Mouse (Mus musculus): Measurements from ENCODE around the gene Notch1. TPM values are rescaled to one million over a fixed set of nuclear protein-coding genes. Genes with fewer than 3 reads are reported as not detected.

The Notch1 gene
- polyA plus RNA-seq, 1 experiment = 16.1 TPM

DNA sequence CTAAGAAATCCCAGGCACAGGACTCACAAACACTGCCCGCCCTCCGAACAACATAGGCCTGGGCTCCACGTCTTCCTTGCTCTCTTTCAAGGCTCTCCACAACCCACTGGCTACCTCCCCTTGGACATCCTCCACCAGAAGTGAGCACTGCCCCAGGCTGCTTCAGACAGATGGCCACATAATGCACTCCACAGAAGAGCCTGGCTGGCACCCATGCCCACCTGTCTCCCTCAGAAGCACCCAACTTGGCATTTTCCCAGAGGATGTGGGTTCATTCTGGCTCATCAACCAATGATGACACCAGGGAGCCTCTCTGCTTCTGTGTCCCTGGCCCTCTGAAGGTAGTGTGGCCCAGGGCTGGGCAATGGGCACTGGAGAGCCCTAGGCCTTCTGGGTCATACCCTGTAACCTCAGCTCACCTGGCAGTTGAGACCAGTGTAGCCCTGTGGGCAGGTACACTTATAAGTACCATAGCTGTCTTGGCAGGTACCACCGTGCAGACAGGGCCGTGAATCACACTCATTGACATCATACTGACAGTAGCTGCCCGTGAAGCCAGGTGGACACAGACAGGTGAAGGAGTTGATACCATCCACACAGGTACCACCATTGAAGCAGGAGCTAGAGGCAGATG is 44.7 kb downstream of the Notch1 start:
- H3K27me3 ChIP-seq (replicated peaks; ENCODE audit: control insufficient read depth, insufficient read depth, low read length) = no peaks in the 10 kb centered on the region
- TF ChIP-seq CTCF (conservative IDR thresholded peaks at IDR 0.05; ENCODE audit: insufficient read depth, insufficient read length, low read depth, low read length) (no peak), POLR2A (IDR thresholded peaks at IDR 0.05; ENCODE audit: low read depth, low read length) (no peak)
- 86% methylated on average over 6 of the region's 6 CpGs for WGBS
- DNase-seq = no peak
- no peaks in the 10 kb centered on the region for H3K36me3 ChIP-seq (ENCODE audit: control insufficient read depth, insufficient read depth, low read length)
- H3K4me1 ChIP-seq (ENCODE audit: control insufficient read depth, insufficient read depth, low read length) = no peaks in the 10 kb centered on the region
- no peak overlapping the region for H3K27ac ChIP-seq (ENCODE audit: insufficient read depth, low read depth, low read length)
- no peak overlapping the region for H3K4me3 ChIP-seq (ENCODE audit: insufficient read depth, low read depth, low read length)

- TF ChIP-seq POLR2A (IDR thresholded peaks at IDR 0.05; ENCODE audit: low read depth, low read length) = no peak
- no peak for TF ChIP-seq CTCF (conservative IDR thresholded peaks at IDR 0.05; ENCODE audit: insufficient read depth, insufficient read length, low read depth, low read length)
- DNase-seq = no peak
- Histone ChIP-seq H3K4me3 (ENCODE audit: insufficient read depth, low read depth, low read length) (no peak overlapping the region), H3K27me3 (replicated peaks; ENCODE audit: control insufficient read depth, insufficient read depth, low read length) (no peaks in the 10 kb centered on the region), H3K27ac (ENCODE audit: insufficient read depth, low read depth, low read length) (no peak overlapping the region), H3K4me1 (ENCODE audit: control insufficient read depth, insufficient read depth, low read length) (no peaks in the 10 kb centered on the region), H3K36me3 (ENCODE audit: control insufficient read depth, insufficient read depth, low read length) (no peaks in the 10 kb centered on the region)
- 92% methylated on average over 17 of the region's 17 CpGs for WGBS
Measured at GRCm38 (mm10) chr2:26470967-26471366, 45.5 kb downstream of the Notch1 start.

- H3K4me1 ChIP-seq (ENCODE audit: control insufficient read depth, insufficient read depth, low read length) = 0 out of 2 replicates have a peak, but pooled peaks cover under 1% of the 10 kb centered on the region
- H3K27ac ChIP-seq (ENCODE audit: insufficient read depth, low read depth, low read length) = no peak overlapping the region
- TF ChIP-seq POLR2A (IDR thresholded peaks at IDR 0.05; ENCODE audit: low read depth, low read length) (no peak), CTCF (conservative IDR thresholded peaks at IDR 0.05; ENCODE audit: insufficient read depth, insufficient read length, low read depth, low read length) (no peak)
- H3K4me3 ChIP-seq (ENCODE audit: insufficient read depth, low read depth, low read length) = no peak overlapping the region
- H3K36me3 ChIP-seq (ENCODE audit: control insufficient read depth, insufficient read depth, low read length) = no peaks in the 10 kb centered on the region
- H3K27me3 ChIP-seq (replicated peaks; ENCODE audit: control insufficient read depth, insufficient read depth, low read length) = no peaks in the 10 kb centered on the region
- no peak for DNase-seq
- 91% methylated on average over 15 of the region's 15 CpGs for WGBS
Measured at GRCm38 (mm10) chr2:26468376-26468775, 48.1 kb downstream of the Notch1 start.

- DNase-seq = peak; percentile 76
- Histone ChIP-seq H3K27ac (ENCODE audit: insufficient read depth, low read depth, low read length) (peak overlapping the region; percentile 58; the same call in 1 of the 2 replicates), H3K4me3 (ENCODE audit: insufficient read depth, low read depth, low read length) (no peak overlapping the region), H3K36me3 (ENCODE audit: control insufficient read depth, insufficient read depth, low read length) (no peaks in the 10 kb centered on the region), H3K4me1 (ENCODE audit: control insufficient read depth, insufficient read depth, low read length) (peaks cover 27% of the 10 kb centered on the region), H3K27me3 (replicated peaks; ENCODE audit: control insufficient read depth, insufficient read depth, low read length) (no peaks in the 10 kb centered on the region)
- WGBS = 71% methylated on average over 6 of the region's 6 CpGs
- TF ChIP-seq POLR2A (IDR thresholded peaks at IDR 0.05; ENCODE audit: low read depth, low read length) = no peak
- TF ChIP-seq CTCF (conservative IDR thresholded peaks at IDR 0.05; ENCODE audit: insufficient read depth, insufficient read length, low read depth, low read length) = no peak
Measured at GRCm38 (mm10) chr2:26463412-26463811, 53.1 kb downstream of the Notch1 start.

DNA sequence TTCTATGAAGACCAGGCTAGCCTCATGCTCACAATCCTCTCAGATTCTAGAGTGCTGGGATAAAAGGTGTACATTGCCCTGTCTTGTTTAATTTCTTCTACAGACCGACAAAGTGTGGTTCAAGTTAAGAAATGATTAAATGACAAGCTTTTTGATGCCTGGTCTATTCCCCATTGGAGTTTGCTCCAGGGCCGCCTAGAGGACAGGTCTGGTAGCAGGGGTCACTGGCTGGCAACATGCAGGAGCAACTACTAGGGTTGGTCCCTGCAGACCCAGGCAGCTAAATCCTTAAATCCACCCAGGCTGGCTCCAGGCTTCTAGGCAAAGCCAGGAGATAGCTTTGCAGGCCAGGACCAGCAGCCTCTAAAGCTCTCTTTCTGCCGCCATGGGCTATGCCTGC is 53.5 kb downstream of the Notch1 start:
- Histone ChIP-seq H3K27me3 (replicated peaks; ENCODE audit: control insufficient read depth, insufficient read depth, low read length) (no peaks in the 10 kb centered on the region), H3K27ac (ENCODE audit: insufficient read depth, low read depth, low read length) (peak overlapping the region; percentile 58; the same call in 1 of the 2 replicates), H3K36me3 (ENCODE audit: control insufficient read depth, insufficient read depth, low read length) (no peaks in the 10 kb centered on the region), H3K4me3 (ENCODE audit: insufficient read depth, low read depth, low read length) (no peak overlapping the region), H3K4me1 (ENCODE audit: control insufficient read depth, insufficient read depth, low read length) (peaks cover 30% of the 10 kb centered on the region)
- WGBS = 50% methylated on average over 3 of the region's 3 CpGs
- no peak for TF ChIP-seq POLR2A (IDR thresholded peaks at IDR 0.05; ENCODE audit: low read depth, low read length)
- TF ChIP-seq CTCF (conservative IDR thresholded peaks at IDR 0.05; ENCODE audit: insufficient read depth, insufficient read length, low read depth, low read length) = no peak; the same call in 1 of the 2 replicates
- DNase-seq = peak; percentile 84

GRCm38 (mm10) chr2:26461667-26462066 is 54.8 kb downstream of the Notch1 start:
- Histone ChIP-seq H3K27me3 (replicated peaks; ENCODE audit: control insufficient read depth, insufficient read depth, low read length) (no peaks in the 10 kb centered on the region), H3K36me3 (ENCODE audit: control insufficient read depth, insufficient read depth, low read length) (no peaks in the 10 kb centered on the region), H3K4me1 (ENCODE audit: control insufficient read depth, insufficient read depth, low read length) (peaks cover 31% of the 10 kb centered on the region), H3K27ac (ENCODE audit: insufficient read depth, low read depth, low read length) (peak overlapping the region; percentile 26; the same call in 1 of the 2 replicates), H3K4me3 (ENCODE audit: insufficient read depth, low read depth, low read length) (no peak overlapping the region)
- 76% methylated on average over 5 of the region's 5 CpGs for WGBS
- no peak for TF ChIP-seq POLR2A (IDR thresholded peaks at IDR 0.05; ENCODE audit: low read depth, low read length)
- no peak for TF ChIP-seq CTCF (conservative IDR thresholded peaks at IDR 0.05; ENCODE audit: insufficient read depth, insufficient read length, low read depth, low read length)
- DNase-seq = peak; percentile 72

DNA sequence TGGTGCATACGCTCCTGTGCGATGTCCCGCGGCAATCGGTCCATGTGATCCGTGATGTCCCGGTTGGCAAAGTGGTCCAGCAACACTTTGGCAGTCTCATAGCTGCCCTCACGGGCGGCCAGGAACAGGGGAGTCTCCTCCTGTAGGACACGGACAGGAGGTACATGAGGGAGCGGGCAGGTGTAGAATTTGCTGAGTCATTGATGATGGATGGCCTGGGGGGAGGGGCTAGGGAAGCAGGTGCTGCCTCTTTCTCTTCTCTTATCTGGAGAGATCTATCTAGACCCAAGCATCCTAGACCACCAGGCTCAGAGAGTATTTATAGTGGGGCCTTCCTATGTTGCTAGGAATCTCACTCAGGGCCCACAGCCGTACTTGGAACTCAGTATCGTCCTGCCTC is 55.6 kb downstream of the Notch1 start:
- peaks cover 31% of the 10 kb centered on the region for H3K4me1 ChIP-seq (ENCODE audit: control insufficient read depth, insufficient read depth, low read length)
- H3K27me3 ChIP-seq (replicated peaks; ENCODE audit: control insufficient read depth, insufficient read depth, low read length) = no peaks in the 10 kb centered on the region
- H3K4me3 ChIP-seq (ENCODE audit: insufficient read depth, low read depth, low read length) = no peak overlapping the region
- H3K27ac ChIP-seq (ENCODE audit: insufficient read depth, low read depth, low read length) = no peak overlapping the region
- DNase-seq = no peak
- WGBS = 84% methylated on average over 13 of the region's 13 CpGs
- H3K36me3 ChIP-seq (ENCODE audit: control insufficient read depth, insufficient read depth, low read length) = no peaks in the 10 kb centered on the region
- TF ChIP-seq CTCF (conservative IDR thresholded peaks at IDR 0.05; ENCODE audit: insufficient read depth, insufficient read length, low read depth, low read length) (no peak), POLR2A (IDR thresholded peaks at IDR 0.05; ENCODE audit: low read depth, low read length) (no peak)

Measured in kidney, adult 2 months (tissue).